Mouse (Mus musculus) retina, postnatal 7 days (tissue): ENCODE data around the gene Gtf2h5.

Experiments
- DNase-seq: peaks from one replicate; pipeline ENCODE4 v3.0.0-alpha.2; 2012; ENCODE audit warnings: low read depth, low spot score

Gtf2h5 gene

DNA sequence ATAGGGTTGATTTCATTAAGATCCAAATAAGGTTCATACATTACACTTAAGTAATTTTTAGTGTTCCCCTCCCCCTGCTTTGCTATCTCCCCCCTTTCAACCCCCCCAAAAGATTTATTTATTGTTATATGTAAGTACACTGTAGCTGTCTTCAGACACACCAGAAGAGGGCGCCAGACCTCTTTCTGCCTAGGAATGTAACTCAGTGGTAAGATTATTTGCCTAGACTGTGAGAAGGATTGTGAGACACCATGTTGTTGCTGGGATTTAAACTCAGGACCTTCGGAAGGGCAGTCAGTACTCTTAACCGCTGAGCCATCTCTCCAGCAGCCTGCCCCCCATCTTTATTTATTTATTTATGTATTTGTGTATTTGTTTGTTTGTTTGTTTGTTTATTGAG is 31.4 kb downstream of the Gtf2h5 start:
- DNase-seq, result no peak

DNA sequence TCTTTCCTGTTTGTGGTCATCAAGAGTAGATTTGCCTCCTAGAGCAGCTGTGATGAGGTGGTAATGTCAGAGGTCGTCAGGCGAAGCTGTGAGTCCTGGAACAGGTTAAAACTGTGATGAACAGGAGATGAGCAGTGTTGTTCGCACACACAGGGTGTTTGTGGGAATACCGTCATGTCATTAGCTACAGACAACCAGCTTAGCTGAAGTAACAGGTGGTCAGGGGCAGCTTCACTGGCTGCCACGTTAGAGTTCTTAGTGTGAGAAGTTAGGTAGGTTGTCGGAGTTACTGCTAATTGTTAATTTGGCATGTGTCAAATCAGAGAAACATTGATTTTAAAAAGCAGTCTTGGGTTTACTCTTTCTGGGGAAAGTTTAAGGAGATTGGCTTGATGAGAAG is 34.1 kb downstream of the Gtf2h5 start:
- DNase-seq, result no peak

- DNase-seq, result no peak
These were observed 35.5 kb downstream of the Gtf2h5 start for GRCm38 (mm10) chr17:6115085-6115484.

GRCm38 (mm10) chr17:6117148-6117725 is 37.7 kb downstream of the Gtf2h5 start:
- no peak for DNase-seq

DNA sequence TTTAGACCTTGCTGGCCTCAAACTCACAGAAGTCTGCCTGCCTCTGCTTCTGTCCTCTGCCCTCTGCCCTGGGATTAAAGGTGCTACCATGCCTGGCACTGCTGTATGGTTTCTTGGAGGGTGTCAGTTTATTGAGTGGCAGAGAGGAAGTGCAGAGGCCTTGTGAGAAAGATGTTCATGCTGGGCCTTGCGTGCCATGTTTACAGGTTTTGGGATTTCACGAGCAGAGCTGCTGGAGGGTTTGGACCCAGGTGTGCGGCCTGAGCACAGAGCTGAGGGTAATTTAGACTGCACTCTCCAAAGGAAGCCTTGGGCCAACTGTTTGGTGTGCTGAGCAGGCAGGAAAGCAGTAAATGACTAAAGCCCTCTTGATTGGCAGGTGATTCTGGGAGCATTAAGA is 38.3 kb downstream of the Gtf2h5 start:
- no peak for DNase-seq

DNA sequence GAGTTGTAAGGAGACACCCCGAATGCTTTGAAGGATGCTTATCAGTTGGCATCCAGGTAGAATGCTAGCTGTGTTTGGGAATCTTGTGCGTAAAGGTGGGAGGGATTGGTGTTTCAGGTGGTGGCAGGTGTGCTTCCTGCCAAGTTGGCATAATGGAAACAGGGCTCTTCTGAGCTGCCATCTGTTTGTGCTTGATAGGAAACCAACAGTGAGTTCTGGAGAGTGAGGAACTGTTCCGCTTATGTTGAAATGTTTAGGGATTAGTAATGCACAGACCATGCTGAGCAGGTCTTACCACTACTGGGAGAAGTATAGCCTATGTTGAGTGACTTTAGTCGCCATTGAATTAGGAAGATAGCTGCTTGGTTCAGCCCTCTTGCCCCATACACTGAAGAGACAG is 39.3 kb downstream of the Gtf2h5 start:
- no peak for DNase-seq

GRCm38 (mm10) chr17:6123776-6124175 is 44.2 kb downstream of the Gtf2h5 start:
- DNase-seq, result no peak

DNA sequence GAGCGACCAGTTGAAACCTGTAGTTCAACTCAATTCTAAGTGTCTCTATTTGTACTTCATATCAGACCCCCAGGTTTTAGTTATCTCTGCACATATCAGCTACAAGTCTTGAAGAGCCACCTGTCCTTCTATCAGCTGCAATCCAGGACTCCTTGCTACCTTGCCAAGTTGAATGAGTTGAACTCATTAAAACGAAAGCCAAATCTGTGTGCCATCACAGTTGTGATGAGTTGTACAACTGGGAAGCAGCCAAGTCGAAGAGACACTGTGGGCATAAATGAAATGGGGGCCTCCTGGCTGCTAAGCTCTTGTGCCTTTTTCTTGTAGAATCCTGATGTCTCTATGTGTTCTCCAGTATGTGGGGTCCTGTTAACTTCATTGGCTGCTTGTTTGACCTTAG is 45.9 kb downstream of the Gtf2h5 start:
- no peak for DNase-seq

DNA sequence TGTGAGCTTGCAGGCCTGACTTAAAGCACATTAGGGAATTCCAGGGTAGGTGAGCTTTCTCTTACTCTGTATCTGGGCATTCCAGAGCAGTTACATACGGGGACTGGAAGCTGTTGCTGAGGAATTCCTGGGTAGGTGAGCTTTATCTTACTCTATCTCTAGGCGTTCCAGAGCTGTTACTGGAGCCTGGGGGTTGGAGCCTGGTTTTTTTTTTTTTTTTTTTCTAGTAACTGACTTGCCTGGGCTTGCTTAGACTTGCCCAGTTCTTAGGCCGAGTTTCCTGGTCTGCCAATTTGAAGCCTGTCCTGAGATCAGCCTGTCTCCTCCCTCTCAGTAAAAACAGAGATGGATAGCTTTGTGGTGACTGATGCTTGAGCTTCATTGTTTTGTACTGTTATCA is 48.5 kb downstream of the Gtf2h5 start:
- no peak for DNase-seq

GRCm38 (mm10) chr17:6129361-6129760 is 49.8 kb downstream of the Gtf2h5 start:
- peak; percentile 14 for DNase-seq

- no peak for DNase-seq
These were observed 51.5 kb downstream of the Gtf2h5 start for GRCm38 (mm10) chr17:6131083-6131482.
